Mouse (Mus musculus): Measurements from ENCODE around the gene Lhfpl5. TPM values are rescaled to one million over a fixed set of nuclear protein-coding genes. Genes with fewer than 3 reads are reported as not detected.
A peak's percentile ranks its signal among the peaks of the same experiment; 100 is the strongest.

Lhfpl5 gene
- polyA plus RNA-seq, 1 experiment from 2014 or later, result 0.89 TPM

- peaks cover 52% of the 10 kb centered on the region for H3K36me3 ChIP-seq
Observed at GRCm38 (mm10) chr17:28609543-28609942, 34.1 kb downstream of the Lhfpl5 start.

GRCm38 (mm10) chr17:28612603-28613002, 37.2 kb downstream of the Lhfpl5 start:
- Histone ChIP-seq H3K27ac (no peak overlapping the region), H3K36me3 (peaks cover 38% of the 10 kb centered on the region), H3K27me3 (no peaks in the 10 kb centered on the region), H3K9ac (replicated peaks) (no peak overlapping the region), H3K9me3 (no peaks in the 10 kb centered on the region), H3K4me2 (no peak overlapping the region), H3K4me3 (replicated peaks) (no peak overlapping the region), H3K4me1 (replicated peaks) (no peaks in the 10 kb centered on the region)
- WGBS, result 87% methylated on average over 2 of the region's 2 CpGs
- no peak for ATAC-seq (ENCODE audit: insufficient number of reproducible peaks, insufficient read depth, low FRiP score, low TSS enrichment, low read depth)

More at GRCm38 (mm10) chr17:28609543-28609942, 34.1 kb downstream of the Lhfpl5 start:
- Histone ChIP-seq H3K27ac (no peak overlapping the region), H3K9me3 (no peaks in the 10 kb centered on the region), H3K4me2 (no peak overlapping the region), H3K27me3 (no peaks in the 10 kb centered on the region), H3K4me1 (replicated peaks) (no peaks in the 10 kb centered on the region), H3K4me3 (replicated peaks) (no peak overlapping the region), H3K9ac (replicated peaks) (no peak overlapping the region)
- WGBS, result 80% methylated on average over 3 of the region's 3 CpGs
- no peak for ATAC-seq (ENCODE audit: insufficient number of reproducible peaks, insufficient read depth, low FRiP score, low TSS enrichment, low read depth)

- 88% methylated on average over 6 of the region's 6 CpGs for WGBS
- Histone ChIP-seq H3K27ac (no peak overlapping the region), H3K9ac (replicated peaks) (no peak overlapping the region), H3K4me3 (replicated peaks) (no peak overlapping the region), H3K9me3 (no peaks in the 10 kb centered on the region), H3K27me3 (no peaks in the 10 kb centered on the region), H3K36me3 (peaks cover 39% of the 10 kb centered on the region), H3K4me2 (no peak overlapping the region), H3K4me1 (replicated peaks) (peaks cover 3% of the 10 kb centered on the region; the same call in 1 of the 2 replicates)
- ATAC-seq (ENCODE audit: insufficient number of reproducible peaks, insufficient read depth, low FRiP score, low TSS enrichment, low read depth), result no peak
Observed at GRCm38 (mm10) chr17:28613096-28613495, 37.7 kb downstream of the Lhfpl5 start.

GRCm38 (mm10) chr17:28615332-28615731, 39.9 kb downstream of the Lhfpl5 start:
- Histone ChIP-seq H3K27me3 (no peaks in the 10 kb centered on the region), H3K4me3 (replicated peaks) (no peak overlapping the region), H3K4me1 (replicated peaks) (peaks cover 8% of the 10 kb centered on the region), H3K36me3 (peaks cover 50% of the 10 kb centered on the region), H3K27ac (no peak overlapping the region), H3K4me2 (no peak overlapping the region), H3K9me3 (no peaks in the 10 kb centered on the region), H3K9ac (replicated peaks) (no peak overlapping the region)
- no peak for ATAC-seq (ENCODE audit: insufficient number of reproducible peaks, insufficient read depth, low FRiP score, low TSS enrichment, low read depth)
- 95% methylated on average over 4 of the region's 4 CpGs for WGBS

- H3K27ac ChIP-seq, result no peak overlapping the region
- WGBS, result 89% methylated on average over 10 of the region's 10 CpGs
- no peak for ATAC-seq (ENCODE audit: insufficient number of reproducible peaks, insufficient read depth, low FRiP score, low TSS enrichment, low read depth)
Observed at GRCm38 (mm10) chr17:28617636-28618035, 42.2 kb downstream of the Lhfpl5 start.

GRCm38 (mm10) chr17:28618124-28618523, 42.7 kb downstream of the Lhfpl5 start:
- H3K36me3 ChIP-seq, result peaks cover 54% of the 10 kb centered on the region

More at GRCm38 (mm10) chr17:28617636-28618035, 42.2 kb downstream of the Lhfpl5 start:
- peaks cover 19% of the 10 kb centered on the region for H3K4me1 ChIP-seq (replicated peaks)
- no peak overlapping the region for H3K4me2 ChIP-seq
- no peak overlapping the region for H3K4me3 ChIP-seq (replicated peaks)
- H3K9me3 ChIP-seq, result no peaks in the 10 kb centered on the region
- H3K9ac ChIP-seq (replicated peaks), result no peak overlapping the region
- no peaks in the 10 kb centered on the region for H3K27me3 ChIP-seq
- peaks cover 54% of the 10 kb centered on the region for H3K36me3 ChIP-seq

GRCm38 (mm10) chr17:28618775-28619174, 43.3 kb downstream of the Lhfpl5 start:
- H3K4me2 ChIP-seq, result no peak overlapping the region
- 90% methylated on average over 1 of the region's 1 CpGs for WGBS
- H3K9ac ChIP-seq (replicated peaks), result no peak overlapping the region
- no peak overlapping the region for H3K27ac ChIP-seq
- no peak for ATAC-seq (ENCODE audit: insufficient number of reproducible peaks, insufficient read depth, low FRiP score, low TSS enrichment, low read depth)
- H3K4me3 ChIP-seq (replicated peaks), result no peak overlapping the region
- no peaks in the 10 kb centered on the region for H3K9me3 ChIP-seq
- peaks cover 20% of the 10 kb centered on the region for H3K4me1 ChIP-seq (replicated peaks)
- no peaks in the 10 kb centered on the region for H3K27me3 ChIP-seq
- H3K36me3 ChIP-seq, result peaks cover 51% of the 10 kb centered on the region

More at GRCm38 (mm10) chr17:28618124-28618523, 42.7 kb downstream of the Lhfpl5 start:
- ATAC-seq (ENCODE audit: insufficient number of reproducible peaks, insufficient read depth, low FRiP score, low TSS enrichment, low read depth), result no peak
- H3K9ac ChIP-seq (replicated peaks), result no peak overlapping the region
- H3K9me3 ChIP-seq, result no peaks in the 10 kb centered on the region
- no peaks in the 10 kb centered on the region for H3K27me3 ChIP-seq
- no peak overlapping the region for H3K4me3 ChIP-seq (replicated peaks)
- no peak overlapping the region for H3K27ac ChIP-seq
- H3K4me1 ChIP-seq (replicated peaks), result peaks cover 20% of the 10 kb centered on the region
- 88% methylated on average over 7 of the region's 7 CpGs for WGBS
- H3K4me2 ChIP-seq, result no peak overlapping the region

- Histone ChIP-seq H3K4me1 (replicated peaks) (peaks cover 20% of the 10 kb centered on the region), H3K4me2 (peak overlapping the region; percentile 87), H3K9ac (replicated peaks) (peak overlapping the region; percentile 97), H3K27ac (peak overlapping the region; percentile 91), H3K4me3 (replicated peaks) (peak overlapping the region; percentile 99), H3K27me3 (no peaks in the 10 kb centered on the region), H3K36me3 (peaks cover 33% of the 10 kb centered on the region), H3K9me3 (no peaks in the 10 kb centered on the region)
- under 1% methylated on average over 68 of the region's 78 CpGs for WGBS
- peak; percentile 70 for ATAC-seq (ENCODE audit: insufficient number of reproducible peaks, insufficient read depth, low FRiP score, low TSS enrichment, low read depth)
Observed at GRCm38 (mm10) chr17:28621381-28622299, 46.2 kb downstream of the Lhfpl5 start.

GRCm38 (mm10) chr17:28622300-28622759, 46.9 kb downstream of the Lhfpl5 start, which contains the start of gene Srpk1:
Gene Srpk1, minus strand, starts transcription at chr17:28622709.
- no peaks in the 10 kb centered on the region for H3K27me3 ChIP-seq
- H3K4me2 ChIP-seq, result peak within 1 kb of the TSS; percentile 87
- peak within 1 kb of the TSS; percentile 99 for H3K4me3 ChIP-seq (replicated peaks)
- H3K36me3 ChIP-seq, result peaks cover 33% of the 10 kb centered on the region
- H3K9me3 ChIP-seq, result no peaks in the 10 kb centered on the region
- peaks cover 20% of the 10 kb centered on the region for H3K4me1 ChIP-seq (replicated peaks)
- ATAC-seq (ENCODE audit: insufficient number of reproducible peaks, insufficient read depth, low FRiP score, low TSS enrichment, low read depth), result peak; percentile 87
- WGBS, result under 1% methylated on average over 39 of the region's 53 CpGs
- H3K27ac ChIP-seq, result peak within 1 kb of the TSS; percentile 91
- peak within 1 kb of the TSS; percentile 97 for H3K9ac ChIP-seq (replicated peaks)

- ATAC-seq (ENCODE audit: insufficient number of reproducible peaks, insufficient read depth, low FRiP score, low TSS enrichment, low read depth), result no peak
- Histone ChIP-seq H3K4me1 (replicated peaks) (peaks cover 16% of the 10 kb centered on the region), H3K27me3 (no peaks in the 10 kb centered on the region), H3K36me3 (peaks cover 8% of the 10 kb centered on the region), H3K9me3 (no peaks in the 10 kb centered on the region), H3K4me3 (replicated peaks) (no peak overlapping the region), H3K4me2 (no peak overlapping the region), H3K27ac (no peak overlapping the region), H3K9ac (replicated peaks) (no peak overlapping the region)
- 69% methylated on average over 2 of the region's 2 CpGs for WGBS
Observed at GRCm38 (mm10) chr17:28624841-28625240, 49.4 kb downstream of the Lhfpl5 start.

- Histone ChIP-seq H3K4me2 (no peak overlapping the region), H3K4me1 (replicated peaks) (peaks cover 12% of the 10 kb centered on the region), H3K27ac (no peak overlapping the region), H3K4me3 (replicated peaks) (no peak overlapping the region), H3K9me3 (no peaks in the 10 kb centered on the region), H3K27me3 (no peaks in the 10 kb centered on the region), H3K36me3 (peaks cover 4% of the 10 kb centered on the region; the same call in 1 of the 2 replicates), H3K9ac (replicated peaks) (no peak overlapping the region)
- ATAC-seq (ENCODE audit: insufficient number of reproducible peaks, insufficient read depth, low FRiP score, low TSS enrichment, low read depth), result no peak
- WGBS, result 93% methylated on average over 15 of the region's 15 CpGs
Observed at GRCm38 (mm10) chr17:28625327-28625726, 49.9 kb downstream of the Lhfpl5 start.

All from limb, embryonic 12.5 days (tissue).